Mouse (Mus musculus): Measurements from ENCODE around the gene Cpped1.

DNA sequence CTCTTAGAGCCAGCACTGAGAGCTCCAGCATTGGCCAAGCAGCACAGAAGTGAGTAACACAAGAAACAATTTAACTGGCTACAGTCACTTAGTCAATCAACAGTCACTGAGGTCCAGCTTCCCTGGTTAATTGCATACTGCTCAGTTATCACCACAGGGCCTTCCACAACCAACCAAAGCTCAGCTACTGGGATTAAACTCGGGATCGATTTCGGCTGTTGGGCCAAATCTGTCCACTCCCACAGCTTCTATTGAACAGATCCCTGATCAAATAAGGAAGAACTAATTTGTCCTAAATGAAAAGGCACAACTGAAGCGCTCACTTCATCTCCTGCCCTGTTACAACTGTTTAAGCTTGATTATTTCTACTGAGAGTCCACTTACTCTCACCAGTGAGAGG, 4.0 kb downstream of the Cpped1 start:
- no peak for TF ChIP-seq JUND (conservative IDR thresholded peaks at IDR 0.05; ENCODE audit: low read depth, low read length)
- TF ChIP-seq MAFK (IDR thresholded peaks at IDR 0.05; ENCODE audit: insufficient replicate concordance, low read length), result no peak
- TF ChIP-seq BHLHE40 (IDR thresholded peaks at IDR 0.05; ENCODE audit: low read depth, low read length), result no peak
- TF ChIP-seq CTCF (conservative IDR thresholded peaks at IDR 0.05 in 1 of 2, IDR thresholded peaks at IDR 0.05 in 1 of 2; ENCODE audit: low read depth in 2 of 2, low read length in 2 of 2), result no peak
- no peak for TF ChIP-seq RAD21 (IDR thresholded peaks at IDR 0.05; ENCODE audit: low read depth, low read length)
- no peak for TF ChIP-seq CHD2 (IDR thresholded peaks at IDR 0.05; ENCODE audit: low read length)
- no peak for TF ChIP-seq POLR2A (IDR thresholded peaks at IDR 0.05; ENCODE audit: low read depth, low read length)

Measured in CH12.LX (cell line).